Mouse (Mus musculus): ENCODE data around the gene Eqtn.

Gene Eqtn

DNA sequence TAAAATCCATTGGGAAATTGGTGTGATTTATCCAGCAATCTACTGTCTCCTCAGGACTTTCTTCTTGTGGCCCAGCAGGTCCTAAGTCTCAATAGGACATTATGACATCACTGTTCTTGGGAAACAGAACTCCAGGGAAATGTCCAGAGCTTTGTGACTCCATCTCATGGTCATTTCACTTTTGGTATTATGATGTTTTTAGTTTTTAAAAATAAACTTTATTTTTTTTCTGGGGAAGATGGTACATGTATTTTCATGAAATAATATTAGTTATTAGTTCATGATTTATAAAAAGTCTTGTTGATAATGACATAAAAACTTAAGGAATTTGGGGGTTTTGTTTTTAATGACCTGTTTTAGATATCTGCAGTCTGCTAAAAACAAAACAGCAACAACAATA is at the start of gene Eqtn:
Gene Eqtn (minus strand): TSS at position 101 of the 400 bp plus-strand sequence.
- no peak for DNase-seq

DNA sequence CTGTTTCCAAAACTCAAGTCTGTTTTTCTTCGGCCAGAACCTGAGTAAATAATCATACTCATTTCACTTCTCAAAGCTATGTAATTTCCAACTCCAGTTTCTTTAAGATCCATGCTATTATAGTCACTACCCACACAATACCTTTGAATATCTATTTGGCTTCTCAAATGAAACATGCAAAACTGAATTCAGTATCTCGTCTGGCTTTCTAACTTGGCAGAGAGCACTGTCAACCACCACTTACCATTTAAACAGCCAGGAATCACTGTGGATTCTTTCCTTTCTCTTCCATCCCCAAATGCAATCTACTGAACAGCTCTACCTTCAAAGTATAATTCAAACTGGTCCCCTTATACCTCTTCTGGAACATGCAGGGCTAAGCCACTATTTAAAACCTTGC is 44.7 kb upstream of the Eqtn start:
- no peak for DNase-seq

DNA sequence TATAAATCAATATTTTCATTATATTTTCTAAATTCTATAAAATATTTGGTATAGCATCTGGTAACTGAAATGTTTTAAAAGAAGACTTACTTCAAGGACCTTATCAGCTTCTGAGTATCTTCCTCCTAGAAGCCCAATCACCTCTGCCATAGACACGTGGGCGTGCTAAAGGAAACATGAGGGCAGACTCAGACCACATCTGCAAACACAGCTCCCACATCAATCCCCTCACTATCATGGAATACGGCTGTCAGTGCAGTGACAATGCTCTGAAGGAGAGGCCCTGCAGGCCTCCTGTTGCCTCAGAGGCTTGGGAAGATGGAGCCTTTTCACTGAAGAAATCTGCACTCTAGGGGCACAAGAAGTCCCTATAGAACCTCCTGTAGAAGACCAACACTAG is 24.1 kb upstream of the Eqtn start:
- DNase-seq = no peak

DNA sequence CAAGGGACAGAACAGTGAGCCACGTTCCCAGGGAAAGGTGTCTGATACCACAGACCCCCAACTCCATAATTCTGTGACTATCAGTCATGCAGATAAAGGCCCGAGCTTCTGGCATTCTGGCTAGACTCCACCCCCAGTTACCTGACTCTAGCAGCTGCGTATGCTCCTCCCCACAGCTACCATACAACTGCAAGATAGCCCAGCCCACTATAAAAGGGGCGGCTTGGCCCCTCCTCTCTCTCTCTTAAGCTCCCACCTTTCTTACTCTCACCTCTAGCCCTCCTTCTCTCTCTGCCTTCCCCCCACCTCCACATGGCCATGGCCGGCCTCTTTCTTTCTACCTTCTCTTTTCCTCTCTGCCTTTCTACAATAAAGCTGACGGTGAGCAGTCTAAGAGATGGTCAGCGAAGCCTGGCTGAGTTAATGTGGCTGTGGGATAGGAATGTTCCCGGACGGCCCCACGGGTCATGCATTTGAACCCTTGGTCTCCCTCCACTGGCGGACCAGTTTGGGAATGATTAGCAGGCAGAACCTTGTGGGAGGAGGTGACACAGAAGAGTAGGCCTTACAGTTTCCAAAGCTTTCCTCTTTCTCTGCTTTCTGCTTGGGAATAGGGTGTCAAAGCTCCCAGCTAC is 12.7 kb upstream of the Eqtn start:
- no peak for DNase-seq

DNA sequence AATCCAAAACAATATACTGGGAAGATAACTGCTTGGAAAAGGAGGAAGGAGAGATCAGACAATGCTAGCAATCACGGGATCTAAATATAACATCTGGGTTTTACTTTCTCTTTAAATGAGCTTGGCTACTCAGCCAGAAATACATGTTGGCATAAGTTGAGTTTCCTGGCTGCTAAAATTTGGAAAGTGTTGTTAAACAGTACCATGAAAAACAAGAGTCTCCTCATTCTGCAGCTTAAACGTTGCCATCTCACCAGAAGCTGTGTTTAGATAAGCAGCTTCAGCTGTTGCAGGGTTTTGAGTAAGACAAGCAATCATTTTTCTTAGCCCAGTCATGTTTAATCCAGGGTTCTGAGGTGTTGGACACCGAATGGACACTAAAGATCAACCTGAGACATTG is 26.9 kb downstream of the Eqtn start:
- no peak for DNase-seq

DNA sequence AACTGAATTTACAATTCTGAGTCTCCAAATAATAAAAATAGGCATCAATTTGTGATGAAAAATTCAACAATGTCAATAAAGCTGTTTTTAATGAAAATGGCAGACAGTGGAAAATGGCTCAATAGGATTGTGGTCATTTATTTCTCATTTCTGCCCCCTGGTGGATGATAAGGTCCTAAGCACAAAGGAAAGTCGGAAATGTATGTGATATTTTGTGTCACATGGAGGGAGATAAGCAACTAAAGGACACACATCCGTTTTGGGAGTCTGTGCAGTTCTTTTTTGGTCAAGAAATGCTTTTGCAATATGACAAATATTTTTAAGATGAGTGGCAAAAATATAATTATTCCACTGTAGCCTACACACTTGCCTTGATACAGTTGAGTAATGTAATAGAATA is 27.9 kb downstream of the Eqtn start:
- DNase-seq = no peak
